Mouse (Mus musculus) adrenal gland, postnatal 10 days (tissue): ENCODE data around the gene Slco2b1. TPM values are rescaled to one million over a fixed set of nuclear protein-coding genes. Genes with fewer than 3 reads are reported as not detected.

Source experiments
- DNase-seq: peaks from one replicate; pipeline ENCODE4 v3.0.0; 2021; ENCODE audit warnings: mixed read lengths
- total RNA-seq, 2 experiments: library from RNA; stranded (reverse); gene quantifications; 2 replicates each; pipeline ENCODE4 v1.2.3; 2021

The Slco2b1 gene
- total RNA-seq, 2 experiments from 2014 or later, result 17.5 to 17.6 TPM

DNA sequence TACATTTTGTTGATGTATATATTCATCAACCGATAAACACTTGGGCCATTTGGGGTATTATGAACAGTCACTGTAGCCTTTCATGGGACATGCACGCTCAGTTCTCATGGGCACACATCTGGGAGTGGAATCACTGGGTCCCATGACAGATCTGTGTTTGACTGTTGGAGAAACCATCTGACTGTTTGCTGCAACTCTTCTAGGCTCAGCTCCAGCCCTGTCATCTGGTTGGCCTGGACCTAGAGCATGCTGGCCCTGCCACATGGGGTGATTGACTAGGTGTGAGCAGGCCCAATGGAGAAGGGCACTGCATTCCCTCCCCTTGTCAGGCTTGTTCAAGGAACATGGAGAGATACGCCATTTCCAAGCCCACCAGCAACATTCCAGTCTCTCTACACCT is 17.2 kb downstream of the Slco2b1 start:
- DNase-seq, result no peak

GRCm38 (mm10) chr7:99693387-99693786 is 17.8 kb downstream of the Slco2b1 start:
- DNase-seq, result no peak

- no peak for DNase-seq
Observed at GRCm38 (mm10) chr7:99692396-99692795, 18.7 kb downstream of the Slco2b1 start.

- DNase-seq, result no peak
Observed at GRCm38 (mm10) chr7:99690819-99691218, 20.3 kb downstream of the Slco2b1 start.

GRCm38 (mm10) chr7:99684086-99684485 is 27.1 kb downstream of the Slco2b1 start:
- no peak for DNase-seq

DNA sequence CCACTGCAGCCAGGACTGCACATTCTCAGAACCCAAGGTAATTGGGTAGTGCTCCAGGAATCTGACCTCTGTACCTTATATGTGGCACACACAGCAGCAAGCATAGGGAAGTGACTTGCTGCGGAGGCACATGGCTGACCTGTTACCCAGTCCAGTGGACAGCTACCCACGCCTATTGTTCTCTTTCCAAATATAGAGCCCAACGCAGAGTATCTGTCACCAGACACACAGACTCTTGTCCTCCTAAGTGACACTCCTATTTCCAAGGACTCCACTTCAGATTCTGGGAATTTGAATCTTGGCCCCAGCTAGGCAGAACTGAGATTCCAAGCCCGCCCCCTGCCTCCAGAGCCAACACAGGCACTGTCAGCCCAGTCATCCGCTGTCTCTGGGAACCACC is 30.4 kb downstream of the Slco2b1 start:
- DNase-seq, result no peak

DNA sequence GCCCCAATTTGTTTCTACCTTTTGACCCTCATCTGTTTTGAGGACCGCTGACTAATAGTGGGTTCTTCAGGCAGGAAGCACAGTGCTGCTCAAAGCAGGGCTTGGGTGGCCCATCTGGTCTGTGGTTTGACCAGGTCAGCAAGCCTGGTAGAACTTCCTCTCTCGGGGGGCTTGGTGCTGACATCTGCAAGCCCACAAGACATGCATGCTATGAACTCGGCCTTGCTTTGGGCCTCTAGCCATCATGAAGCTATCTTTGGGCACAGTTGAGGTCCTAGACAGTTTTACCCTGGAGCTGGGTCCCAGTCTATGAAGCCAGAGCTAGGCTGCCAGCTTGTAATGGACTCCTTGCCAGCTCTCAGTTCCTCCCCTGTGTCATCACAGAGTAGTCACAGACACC is 36.2 kb downstream of the Slco2b1 start:
- DNase-seq, result no peak

GRCm38 (mm10) chr7:99674209-99674608 is 36.9 kb downstream of the Slco2b1 start:
- no peak for DNase-seq

DNA sequence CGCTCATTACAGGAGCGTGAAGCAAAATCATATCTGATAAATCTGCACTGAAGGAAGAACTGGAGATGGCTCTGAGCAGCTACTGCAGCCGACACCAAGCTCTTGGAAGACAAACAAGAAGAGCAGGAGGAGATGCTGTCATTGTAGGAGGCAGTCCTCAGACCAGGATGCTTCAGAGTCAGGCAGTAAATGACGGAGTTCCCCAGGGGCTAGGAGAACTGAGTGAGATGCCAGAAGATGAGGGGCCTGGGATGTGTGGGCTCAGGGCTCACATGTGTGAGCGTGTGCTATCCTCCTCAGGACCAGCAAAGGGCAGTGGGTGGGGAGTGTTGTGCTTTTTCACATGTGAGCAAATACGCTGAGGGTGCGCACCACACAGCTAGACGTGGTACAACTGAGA is 38.0 kb downstream of the Slco2b1 start:
- no peak for DNase-seq

- DNase-seq, result no peak
Observed at GRCm38 (mm10) chr7:99671544-99672435, 39.4 kb downstream of the Slco2b1 start.

GRCm38 (mm10) chr7:99670915-99671314 is 40.2 kb downstream of the Slco2b1 start:
- DNase-seq, result no peak

DNA sequence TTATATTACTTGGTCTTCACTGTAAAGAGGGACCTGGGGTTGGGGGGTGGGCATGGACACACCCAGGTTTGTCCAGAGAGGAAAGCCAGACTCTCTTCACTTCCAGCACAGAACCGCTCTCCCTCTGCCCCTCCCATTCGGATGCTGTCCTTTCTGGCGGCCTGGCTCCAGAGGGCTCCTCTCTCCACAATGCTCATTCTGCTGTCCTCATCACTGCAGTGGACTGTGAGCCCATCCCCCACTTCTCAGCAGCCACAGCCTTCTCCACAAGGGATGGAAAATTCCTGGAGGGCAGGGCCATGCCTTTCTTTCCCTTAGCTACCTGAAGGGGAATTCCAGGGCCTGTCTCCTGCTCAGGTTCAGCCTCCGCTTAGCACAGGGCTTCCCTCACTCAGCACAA is 42.3 kb downstream of the Slco2b1 start:
- peak; percentile 69 for DNase-seq

DNA sequence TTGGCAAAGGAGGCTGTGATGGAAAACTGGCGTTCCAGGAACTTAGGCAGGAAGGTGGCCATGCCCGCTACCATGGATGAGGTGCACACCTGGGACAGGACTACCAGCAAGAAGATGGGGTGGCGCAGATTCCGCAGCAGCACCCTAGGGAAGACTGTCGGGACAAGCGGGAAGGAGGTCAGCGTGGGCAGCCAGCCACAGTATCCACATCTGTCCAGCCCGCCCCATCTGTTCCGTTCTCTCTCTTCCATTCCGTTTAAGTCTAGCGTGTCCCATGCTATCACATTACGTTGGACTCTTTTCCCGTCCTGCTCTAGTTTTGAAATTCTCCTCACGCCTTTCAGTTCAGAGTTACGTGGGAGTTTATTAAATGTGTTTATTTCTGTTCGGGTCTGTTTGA is 44.0 kb downstream of the Slco2b1 start:
- DNase-seq, result no peak

- no peak for DNase-seq
Observed at GRCm38 (mm10) chr7:99665731-99666452, 45.2 kb downstream of the Slco2b1 start.

- peak; percentile 74 for DNase-seq
Observed at GRCm38 (mm10) chr7:99664571-99665485, 46.3 kb downstream of the Slco2b1 start.

- DNase-seq, result no peak
Observed at GRCm38 (mm10) chr7:99663507-99664220, 47.5 kb downstream of the Slco2b1 start.

DNA sequence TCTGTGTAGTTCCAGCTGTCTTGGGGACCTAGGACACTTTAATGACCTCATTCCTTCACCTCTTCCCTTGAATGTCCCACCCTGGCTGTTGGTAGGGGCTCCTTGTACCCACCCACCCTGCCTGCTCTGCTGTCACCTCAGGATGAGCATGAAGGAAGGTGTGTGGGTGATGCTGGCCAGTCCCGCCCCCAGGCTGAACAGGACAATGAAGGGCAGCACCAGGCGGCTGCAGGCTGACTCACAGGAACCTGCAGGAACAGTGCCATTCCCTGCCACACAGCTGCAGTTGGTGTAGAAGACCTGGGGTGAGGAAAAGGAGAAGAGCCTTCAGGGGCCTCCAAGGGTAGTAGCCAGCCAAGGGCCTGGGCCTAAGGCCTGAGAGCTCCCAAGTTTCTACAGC is 48.8 kb downstream of the Slco2b1 start:
- no peak for DNase-seq

- DNase-seq, result peak; percentile 42
Observed at GRCm38 (mm10) chr7:99661571-99662230, 49.4 kb downstream of the Slco2b1 start.

DNA sequence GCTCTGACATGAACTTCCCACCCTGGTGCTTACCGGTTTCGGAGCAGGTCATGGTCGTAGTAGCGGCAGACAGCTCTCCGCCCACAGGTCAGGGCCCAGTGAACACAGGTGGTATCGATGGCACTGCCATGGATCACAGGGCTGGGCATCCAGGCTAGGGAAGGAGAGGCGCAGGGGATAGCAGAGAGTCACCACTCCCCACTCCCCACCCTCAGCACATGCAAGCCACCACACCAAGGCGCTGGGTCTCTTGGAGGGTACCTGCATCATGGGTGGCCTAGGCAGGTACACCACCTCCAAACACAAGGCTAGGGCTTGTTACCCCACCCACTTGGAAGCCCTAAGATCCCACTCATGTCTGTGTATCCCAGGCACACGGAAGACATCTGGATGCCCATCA is 50.1 kb downstream of the Slco2b1 start:
- DNase-seq, result no peak

DNA sequence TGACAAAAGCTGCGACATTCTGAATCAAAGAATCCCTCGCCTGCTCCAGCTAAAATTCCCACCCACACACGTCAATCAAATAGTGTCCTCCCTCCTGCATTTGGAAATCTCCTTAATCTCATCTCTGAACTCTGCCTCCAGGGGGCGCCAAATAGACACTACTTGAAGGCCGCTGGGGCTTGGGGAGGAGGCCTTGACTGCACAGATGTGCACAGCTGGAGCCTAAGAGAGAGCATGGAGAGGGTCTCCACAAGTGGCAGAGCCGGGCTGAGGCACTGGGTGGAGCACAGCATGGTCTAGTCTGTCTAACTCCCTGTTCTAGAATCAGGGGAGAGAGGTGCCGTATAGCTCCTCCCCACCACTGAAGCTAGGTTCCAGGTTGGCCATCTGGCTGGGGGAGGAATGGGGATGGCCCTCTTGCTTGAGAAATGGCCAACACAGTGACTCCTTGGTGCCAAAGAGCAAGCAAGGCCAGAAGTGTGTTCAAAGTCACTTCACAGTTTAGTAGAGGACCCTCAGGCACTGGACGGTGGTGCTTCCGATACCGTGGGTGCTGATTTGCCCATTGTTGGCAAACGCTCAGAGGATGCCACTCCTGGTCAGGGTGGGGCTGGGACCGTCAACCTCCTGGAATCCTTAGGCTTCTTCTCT is 51.6 kb downstream of the Slco2b1 start:
- peak; percentile 92 for DNase-seq

GRCm38 (mm10) chr7:99654244-99654643 is 56.9 kb downstream of the Slco2b1 start:
- peak; percentile 57 for DNase-seq
